Mouse (Mus musculus) brain, embryonic 14.5 days (tissue): ENCODE data around the gene Spint3.

Experiments used
- CTCF ChIP-seq: fragments of 200-500 bp; IDR thresholded peaks from 2 replicates; pipeline ENCODE4 v1.5.1; 2012; ENCODE audit warnings: inconsistent platforms, mild to moderate bottlenecking, moderate library complexity, borderline replicate concordance; ENCODE audit not compliant: insufficient read depth, insufficient read length; ENCODE audit errors: extremely low read depth
- POLR2A ChIP-seq: fragments of 200-500 bp; IDR thresholded peaks from 2 replicates; pipeline ENCODE4 v1.6.1; 2012; ENCODE audit warnings: mild to moderate bottlenecking, inconsistent platforms, borderline replicate concordance; ENCODE audit not compliant: poor library complexity, insufficient read depth, insufficient read length, severe bottlenecking; ENCODE audit errors: extremely low read depth

DNA sequence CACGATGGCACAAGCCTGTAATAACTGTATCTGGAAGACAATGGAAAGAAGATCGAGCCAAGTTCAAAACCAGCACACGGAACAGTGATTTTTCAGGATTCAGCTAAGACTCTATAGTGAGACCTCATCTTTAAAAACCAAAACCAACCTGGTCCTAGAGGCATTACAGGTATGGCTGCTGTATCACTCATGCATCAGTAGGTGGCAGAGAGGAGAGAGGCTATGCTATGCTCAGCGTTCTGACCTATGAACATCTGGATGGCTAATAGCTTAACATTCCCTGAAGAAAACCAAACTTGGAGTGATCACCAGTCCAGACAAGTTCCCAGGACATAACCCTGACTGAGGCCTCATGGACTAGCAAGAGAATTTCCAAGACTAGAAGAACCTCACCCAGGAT lies 48.5 kb upstream of the Spint3 start:
- TF ChIP-seq CTCF (no peak), POLR2A (no peak)
